Mouse (Mus musculus) E14TG2a.4 (cell line): ENCODE results near the gene Olfr911-ps1.

Source experiments
- CTCF ChIP-seq: conservative IDR thresholded peaks from 2 replicates; pipeline ENCODE4 v1.5.1; 2014; ENCODE audit warnings: low read length
- NANOG ChIP-seq: IDR thresholded peaks from 2 replicates; pipeline ENCODE4 v1.6.1; 2014; ENCODE audit warnings: borderline replicate concordance, low read length, mixed read lengths

DNA sequence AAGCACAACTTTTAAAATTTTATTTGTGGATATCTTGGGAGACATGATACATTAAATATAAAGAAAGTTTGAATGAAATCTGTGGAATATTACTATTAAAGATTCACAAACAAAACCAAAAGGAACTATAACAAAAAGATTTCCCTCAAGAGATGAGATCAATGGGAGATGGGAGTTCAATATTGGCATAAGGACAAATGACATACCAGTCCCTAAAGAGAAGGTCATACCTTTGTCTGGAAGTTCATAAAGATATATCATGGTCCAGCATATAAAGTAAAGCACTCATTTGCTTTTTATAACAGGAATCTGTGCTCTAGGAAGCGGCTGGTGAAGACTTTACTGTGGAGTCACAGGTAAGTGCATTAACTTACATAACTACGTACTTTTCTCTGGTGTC lies 16.2 kb downstream of the Olfr911-ps1 start, which contains the start of gene Olfr910:
- TF ChIP-seq CTCF (no peak), NANOG (no peak)
